Mouse (Mus musculus) gastrocnemius, postnatal 25 days (tissue): ENCODE results near the gene Bad. TPM values are rescaled to one million over a fixed set of nuclear protein-coding genes. Genes with fewer than 3 reads are reported as not detected.

Experiments used
- DNase-seq: peaks from one replicate; pipeline ENCODE4 v3.0.0; 2022
- total RNA-seq, 2 experiments: library from RNA; stranded (reverse); gene quantifications; 1 replicate in 1 of 2; 2 replicates in 1 of 2; pipeline ENCODE4 v1.2.3; 2021

Gene Bad
- total RNA-seq, 2 experiments from 2014 or later = 11.5 to 14.3 TPM

GRCm38 (mm10) chr19:6968491-6969271 lies 27.0 kb downstream of the Bad start:
- no peak for DNase-seq

GRCm38 (mm10) chr19:6969291-6969664 lies 27.6 kb downstream of the Bad start:
- no peak for DNase-seq

GRCm38 (mm10) chr19:6969665-6970381 lies 28.2 kb downstream of the Bad start:
- DNase-seq = peak; percentile 82

- no peak for DNase-seq
These were observed 28.9 kb downstream of the Bad start for GRCm38 (mm10) chr19:6970460-6971085.

- no peak for DNase-seq
These were observed 30.0 kb downstream of the Bad start for GRCm38 (mm10) chr19:6971644-6972043.

- no peak for DNase-seq
These were observed 30.7 kb downstream of the Bad start for GRCm38 (mm10) chr19:6972247-6972917.

GRCm38 (mm10) chr19:6973581-6974190 lies 32.0 kb downstream of the Bad start:
- no peak for DNase-seq

GRCm38 (mm10) chr19:6974211-6975205 lies 32.8 kb downstream of the Bad start, which contains the start of gene Ppp1r14b:
Gene Ppp1r14b, plus strand, starts transcription at chr19:6974968.
- DNase-seq = peak; percentile 88

- peak; percentile 89 for DNase-seq
These were observed 34.2 kb downstream of the Bad start, which contains the start of gene Plcb3 for GRCm38 (mm10) chr19:6975537-6976521. Gene Plcb3, minus strand, starts transcription at chr19:6976470.

GRCm38 (mm10) chr19:6977759-6978638 lies 36.3 kb downstream of the Bad start:
- DNase-seq = no peak

- no peak for DNase-seq
These were observed 36.9 kb downstream of the Bad start for GRCm38 (mm10) chr19:6978639-6978974.

GRCm38 (mm10) chr19:6979001-6979479 lies 37.4 kb downstream of the Bad start:
- DNase-seq = peak; percentile 66

- DNase-seq = peak; percentile 99
These were observed 38.1 kb downstream of the Bad start for GRCm38 (mm10) chr19:6979486-6980380.

- peak; percentile 98 for DNase-seq
These were observed 38.9 kb downstream of the Bad start, which contains the start of gene Fkbp2 for GRCm38 (mm10) chr19:6980381-6981093. Gene Fkbp2, minus strand, starts transcription at chr19:6980501.

GRCm38 (mm10) chr19:6981465-6981864 lies 39.8 kb downstream of the Bad start:
- DNase-seq = no peak

GRCm38 (mm10) chr19:6983621-6984020 lies 42.0 kb downstream of the Bad start:
- no peak for DNase-seq
